Mouse (Mus musculus) neural tube, embryonic 11.5 days (tissue): ENCODE results near the gene Frmd4b. TPM values are rescaled to one million over a fixed set of nuclear protein-coding genes. Genes with fewer than 3 reads are reported as not detected.
"Not testable (repeated sequence)": the region's sequence is repeated elsewhere in the genome, so short reads cannot be mapped to it uniquely, and the experiment has no call there.

ENCODE experiments used
- ATAC-seq: fragments of 200-750 bp; cut with Nextera tagmentation; 2 replicates; pipeline ENCODE4 v1.8.0; 2017; ENCODE audit warnings: moderate number of reproducible peaks, mild to moderate bottlenecking, moderate TSS enrichment, moderate library complexity; ENCODE audit not compliant: insufficient read depth, low FRiP score, low TSS enrichment
- DNase-seq: peaks from one replicate; pipeline ENCODE4 v3.0.0-alpha.2; 2015; ENCODE audit warnings: low spot score
- H3K27ac ChIP-seq: fragments of 300-500 bp; sonication (generic); 2 replicates; pipeline ENCODE4 v1.5.1; 2014; ENCODE audit warnings: low read depth, mild to moderate bottlenecking, low read length
- H3K27me3 ChIP-seq: fragments of 300-500 bp; sonication (generic); 2 replicates; pipeline ENCODE4 v1.6.1; 2014; ENCODE audit warnings: mild to moderate bottlenecking, low read length, mixed read lengths; ENCODE audit not compliant: control insufficient read depth, insufficient read depth
- H3K36me3 ChIP-seq: fragments of 300-500 bp; sonication (generic); 2 replicates; pipeline ENCODE4 v1.6.1; 2014; ENCODE audit warnings: mild to moderate bottlenecking, low read length, moderate library complexity, mixed read lengths; ENCODE audit not compliant: control insufficient read depth, insufficient read depth
- H3K4me1 ChIP-seq: fragments of 300-500 bp; sonication (generic); 2 replicates; pipeline ENCODE4 v1.6.1; 2014; ENCODE audit warnings: low read length, mixed read lengths; ENCODE audit not compliant: control insufficient read depth, insufficient read depth
- H3K4me2 ChIP-seq: fragments of 300-500 bp; sonication (generic); 2 replicates; pipeline ENCODE4 v1.6.1; 2014; ENCODE audit warnings: low read depth, mild to moderate bottlenecking, moderate library complexity
- H3K4me3 ChIP-seq: fragments of 300-500 bp; sonication (generic); 2 replicates; pipeline ENCODE4 v1.5.1; 2014; ENCODE audit warnings: low read depth, low read length
- H3K9ac ChIP-seq: fragments of 300-500 bp; sonication (generic); 2 replicates; pipeline ENCODE4 v1.6.1; 2014; ENCODE audit warnings: mild to moderate bottlenecking, low read length
- H3K9me3 ChIP-seq: fragments of 300-500 bp; sonication (generic); 2 replicates; pipeline ENCODE4 v1.6.1; 2016; ENCODE audit warnings: low read length; ENCODE audit not compliant: control insufficient read depth
- WGBS: fragments of 180-500 bp; shearing (Covaris S2); extraction: QIAGEN DNeasy Blood & Tissue Kit; methylation state at CpG from one replicate; pipeline ENCODE4 v1.1.7; 2014; 5-methylcytosine and 5-hydroxymethylcytosine counted together
- polyA plus RNA-seq: library from polyadenylated mRNA; unstranded; fragments of >200 nt; fragmentation: Nextera tagmentation; extraction: Ambion mirVana; gene quantifications from 2 replicates; pipeline ENCODE4 v1.2.1, GENCODE M21; 2014

Gene Frmd4b
- polyA plus RNA-seq, 1 experiment from 2014 or later: 50.5 TPM

DNA sequence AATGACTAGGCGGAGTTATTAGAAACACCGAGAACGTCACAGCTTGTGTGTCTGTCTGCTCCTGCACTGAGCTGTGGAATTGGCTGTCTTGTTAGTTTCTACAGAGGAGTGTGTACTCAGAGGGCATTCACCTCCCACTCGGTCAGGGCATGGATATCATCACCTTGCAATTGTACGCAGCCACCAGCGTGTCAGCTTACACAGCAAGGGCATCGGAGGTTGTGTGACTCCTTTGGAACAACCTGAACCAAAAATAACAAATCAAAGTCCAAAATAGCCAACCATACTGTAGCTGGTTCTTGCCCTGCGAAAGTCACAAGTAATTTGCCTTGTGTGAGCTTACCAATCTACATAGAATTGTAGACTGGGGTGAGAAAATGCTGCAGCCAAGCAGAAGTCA, 352.1 kb downstream of the Frmd4b start:
- H3K9ac ChIP-seq: no peak overlapping the region
- DNase-seq: no peak
- no peaks in the 10 kb centered on the region for H3K27me3 ChIP-seq
- no peak overlapping the region for H3K4me2 ChIP-seq
- H3K27ac ChIP-seq: no peak overlapping the region
- H3K4me1 ChIP-seq: no peaks in the 10 kb centered on the region
- H3K4me3 ChIP-seq: no peak overlapping the region
- ATAC-seq: no peak
- 91% methylated on average over 8 of the region's 8 CpGs for WGBS
- H3K9me3 ChIP-seq: no peaks in the 10 kb centered on the region
- no peaks in the 10 kb centered on the region for H3K36me3 ChIP-seq

DNA sequence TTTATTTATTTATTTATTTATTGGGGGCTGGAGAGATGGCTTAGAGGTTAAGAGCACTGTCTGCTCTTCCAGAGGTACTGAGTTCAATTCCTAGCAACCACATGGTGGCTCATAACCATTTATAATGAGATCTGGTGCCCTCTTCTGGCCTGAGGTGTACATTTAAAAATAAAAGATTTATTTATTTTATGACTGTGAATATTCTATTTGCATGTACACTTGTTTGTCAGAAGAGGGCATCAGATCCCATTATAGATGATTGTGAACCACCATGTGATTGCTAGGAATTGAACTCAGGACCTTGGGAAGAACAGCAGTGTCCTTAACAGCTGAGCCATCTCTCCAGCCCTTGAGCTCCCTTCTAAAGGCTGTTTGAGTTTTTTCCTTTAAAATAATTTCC, 353.6 kb downstream of the Frmd4b start:
- H3K27ac ChIP-seq, ATAC-seq, H3K4me2 ChIP-seq, H3K4me1 ChIP-seq, H3K36me3 ChIP-seq, H3K9me3 ChIP-seq, H3K27me3 ChIP-seq, H3K4me3 ChIP-seq, H3K9ac ChIP-seq, DNase-seq: not testable (repeated sequence)

DNA sequence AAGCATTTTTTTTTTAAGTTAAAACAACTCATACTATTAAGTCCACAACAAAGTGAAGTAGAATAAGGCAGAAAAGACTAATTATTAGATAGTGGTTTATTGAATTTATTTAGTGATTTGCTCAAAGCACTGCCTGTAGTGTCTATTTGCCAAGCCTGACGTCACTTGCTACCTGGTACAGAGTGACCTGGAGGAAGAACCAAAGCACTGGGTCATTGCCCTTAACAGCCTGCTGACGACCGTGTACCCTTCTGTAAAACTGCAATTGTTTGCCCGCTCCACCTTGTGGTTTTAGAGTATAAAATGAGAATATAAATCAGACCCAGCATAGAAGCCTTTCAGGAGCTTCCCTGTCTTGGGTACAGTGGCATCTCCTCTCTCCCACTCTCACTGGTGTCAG, 355.1 kb downstream of the Frmd4b start:
- 69% methylated on average over 4 of the region's 4 CpGs for WGBS
- no peak overlapping the region for H3K27ac ChIP-seq
- no peak for ATAC-seq

DNA sequence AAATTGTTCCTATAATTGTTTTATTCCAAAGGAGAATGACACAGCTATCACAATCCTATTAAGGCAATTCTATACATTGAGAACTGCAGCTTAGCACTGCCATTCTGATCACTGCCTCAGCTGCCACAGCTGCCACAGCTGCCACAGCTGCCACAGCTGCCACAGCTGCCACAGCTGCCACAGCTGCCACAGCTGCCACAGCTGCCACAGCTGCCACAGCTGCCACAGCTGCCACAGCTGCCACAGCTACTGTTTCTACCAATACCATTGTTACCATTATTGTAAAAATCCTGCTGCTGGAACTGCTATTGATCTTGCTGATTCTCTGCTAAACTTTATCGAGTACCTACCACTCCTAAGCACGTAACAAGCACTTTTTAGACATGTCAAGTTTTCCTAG, 357.4 kb downstream of the Frmd4b start:
- 85% methylated on average over 2 of the region's 2 CpGs for WGBS

More for the DNA sequence above, 355.1 kb downstream of the Frmd4b start:
- no peak overlapping the region for H3K4me2 ChIP-seq
- no peaks in the 10 kb centered on the region for H3K9me3 ChIP-seq
- H3K4me3 ChIP-seq: no peak overlapping the region
- no peaks in the 10 kb centered on the region for H3K27me3 ChIP-seq
- no peaks in the 10 kb centered on the region for H3K36me3 ChIP-seq
- no peak overlapping the region for H3K9ac ChIP-seq
- DNase-seq: no peak
- H3K4me1 ChIP-seq: no peaks in the 10 kb centered on the region

DNA sequence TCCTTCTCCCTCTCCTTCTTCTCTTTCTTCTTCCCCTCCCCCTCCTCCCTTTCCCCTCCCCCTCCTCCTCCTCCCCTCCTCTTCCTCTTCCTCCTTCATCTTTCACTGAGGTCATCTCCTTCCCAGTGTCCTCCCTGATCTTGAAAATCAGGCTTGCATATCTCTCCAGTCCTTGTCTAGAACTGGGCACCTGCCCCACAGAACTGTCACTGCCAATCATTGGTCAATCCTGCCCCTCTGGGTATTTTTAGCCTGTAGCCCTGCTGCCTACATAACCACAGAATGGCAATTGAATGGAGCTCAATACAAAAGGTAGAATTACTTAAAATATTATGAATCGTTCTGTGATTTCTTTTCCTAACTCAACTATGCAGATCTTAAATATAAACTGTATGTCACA, 358.9 kb downstream of the Frmd4b start:
- WGBS: 92% methylated on average over 1 of the region's 1 CpGs
- no peak overlapping the region for H3K27ac ChIP-seq
- H3K4me1 ChIP-seq: no peaks in the 10 kb centered on the region
- no peaks in the 10 kb centered on the region for H3K27me3 ChIP-seq
- H3K36me3 ChIP-seq: no peaks in the 10 kb centered on the region
- no peak overlapping the region for H3K4me3 ChIP-seq
- H3K9me3 ChIP-seq: no peaks in the 10 kb centered on the region
- no peak overlapping the region for H3K4me2 ChIP-seq
- ATAC-seq: no peak
- no peak overlapping the region for H3K9ac ChIP-seq
- no peak for DNase-seq

More for the DNA sequence above, 357.4 kb downstream of the Frmd4b start:
- H3K9ac ChIP-seq, H3K4me3 ChIP-seq, DNase-seq, ATAC-seq, H3K27ac ChIP-seq, H3K36me3 ChIP-seq, H3K4me2 ChIP-seq, H3K9me3 ChIP-seq, H3K4me1 ChIP-seq, H3K27me3 ChIP-seq: not testable (repeated sequence)

DNA sequence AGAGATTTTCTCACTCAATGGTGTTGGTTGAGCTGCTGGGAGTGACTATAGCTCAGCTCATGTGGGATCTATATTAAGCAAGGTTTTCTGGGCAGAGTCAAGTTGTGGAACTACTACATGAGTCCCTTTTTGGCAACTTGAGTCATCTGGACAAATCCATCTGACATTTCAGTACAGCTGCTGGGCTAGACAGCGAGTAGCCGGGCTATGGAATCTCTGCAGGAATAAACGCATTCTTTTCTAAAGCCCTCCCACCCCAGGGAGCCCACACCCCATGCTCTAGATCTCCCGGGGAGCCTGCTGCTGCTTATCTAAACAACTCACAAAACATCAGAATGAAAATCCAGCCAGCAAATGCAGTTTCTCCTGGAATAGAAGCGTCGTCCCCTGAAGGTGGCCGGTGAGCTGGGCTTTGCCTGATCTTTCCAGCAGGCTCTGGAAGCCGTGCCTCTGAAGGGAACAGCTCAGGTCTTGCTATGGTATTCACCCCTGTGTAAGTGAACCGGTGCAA, 364.6 kb downstream of the Frmd4b start, which contains the start of gene Lmod3:
Lmod3 (minus strand) TSS at position 49 of the 511 bp plus-strand sequence.
- Histone ChIP-seq H3K36me3 (no peaks in the 10 kb centered on the region), H3K4me1 (no peaks in the 10 kb centered on the region), H3K9ac (no peak within 1 kb of the TSS), H3K27me3 (no peaks in the 10 kb centered on the region), H3K4me2 (no peak within 1 kb of the TSS), H3K9me3 (no peaks in the 10 kb centered on the region), H3K4me3 (no peak within 1 kb of the TSS), H3K27ac (no peak within 1 kb of the TSS)
- DNase-seq: no peak
- WGBS: 45% methylated on average over 9 of the region's 9 CpGs
- no peak for ATAC-seq

DNA sequence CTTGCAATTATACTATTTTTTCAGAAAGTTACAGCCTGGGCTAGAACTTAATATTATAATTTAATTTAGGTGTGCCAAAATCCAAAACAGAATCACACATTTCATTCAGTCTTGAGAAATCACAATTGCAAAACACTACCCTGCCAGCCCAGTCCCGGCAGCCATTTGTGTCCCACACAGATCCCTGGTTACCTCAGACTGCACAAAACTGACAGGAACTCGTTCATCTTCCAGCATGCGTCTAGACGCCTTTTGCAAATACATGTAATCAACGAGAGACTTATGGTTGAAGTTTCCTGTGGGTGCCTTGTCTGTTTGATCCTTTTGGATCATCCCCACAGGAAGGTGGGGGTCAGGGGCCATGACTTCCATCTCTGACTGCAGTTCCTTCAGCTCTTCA, 365.3 kb downstream of the Frmd4b start:
- H3K9ac ChIP-seq: no peak overlapping the region
- H3K4me1 ChIP-seq: no peaks in the 10 kb centered on the region
- ATAC-seq (no peak), DNase-seq (no peak)
- H3K9me3 ChIP-seq: no peaks in the 10 kb centered on the region
- H3K27me3 ChIP-seq: no peaks in the 10 kb centered on the region
- H3K36me3 ChIP-seq: no peaks in the 10 kb centered on the region
- 70% methylated on average over 5 of the region's 5 CpGs for WGBS
- H3K4me3 ChIP-seq: no peak overlapping the region
- H3K27ac ChIP-seq: no peak overlapping the region
- no peak overlapping the region for H3K4me2 ChIP-seq

DNA sequence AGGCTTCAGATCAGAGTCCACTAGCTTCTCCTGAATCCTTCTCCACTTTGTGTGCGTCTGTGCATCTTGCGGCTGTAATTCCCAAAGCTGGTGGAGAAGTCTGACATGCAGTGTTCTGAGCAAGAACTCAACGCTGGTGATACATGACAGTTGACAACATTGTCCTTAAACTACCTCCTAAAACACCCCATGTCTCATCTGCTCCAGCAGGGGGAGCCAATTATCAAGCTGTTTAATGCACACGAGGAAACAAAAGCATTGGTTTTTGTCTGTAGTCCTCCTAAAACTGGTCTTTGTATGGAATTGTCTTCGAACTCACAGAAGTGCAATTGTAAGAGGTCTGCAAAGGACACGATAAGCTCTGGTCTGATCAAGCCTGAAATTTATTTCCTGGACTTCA, 366.4 kb downstream of the Frmd4b start:
- Histone ChIP-seq H3K4me1 (no peaks in the 10 kb centered on the region), H3K36me3 (no peaks in the 10 kb centered on the region), H3K4me3 (no peak overlapping the region), H3K27ac (no peak overlapping the region), H3K4me2 (no peak overlapping the region), H3K27me3 (no peaks in the 10 kb centered on the region), H3K9ac (no peak overlapping the region), H3K9me3 (no peaks in the 10 kb centered on the region)
- no peak for ATAC-seq
- WGBS: 54% methylated on average over 6 of the region's 6 CpGs
- peak; percentile 44 for DNase-seq

DNA sequence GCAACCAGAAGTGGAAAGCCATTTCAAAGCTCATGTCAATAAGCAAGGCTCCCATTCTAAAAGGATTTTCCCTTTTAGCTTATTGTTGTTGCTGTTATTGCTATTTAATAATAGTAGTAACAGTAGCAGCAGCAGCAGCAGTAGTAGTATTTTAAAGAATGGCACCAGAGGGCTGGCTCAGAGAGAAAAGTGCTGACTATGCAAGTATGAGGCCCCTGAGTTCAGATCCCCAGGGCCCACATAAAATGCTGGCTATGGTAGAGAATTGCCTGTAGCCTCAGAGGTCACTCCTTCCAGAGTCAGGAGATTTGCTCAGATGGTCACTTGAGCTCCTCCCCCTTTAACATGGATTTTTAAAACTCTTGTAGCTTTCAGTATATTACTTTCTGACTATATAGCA, 372.1 kb downstream of the Frmd4b start:
- Histone ChIP-seq H3K27ac (no peak overlapping the region), H3K9me3 (no peaks in the 10 kb centered on the region), H3K4me1 (no peaks in the 10 kb centered on the region), H3K36me3 (no peaks in the 10 kb centered on the region), H3K4me2 (no peak overlapping the region), H3K4me3 (no peak overlapping the region), H3K27me3 (no peaks in the 10 kb centered on the region), H3K9ac (no peak overlapping the region)
- ATAC-seq (no peak), DNase-seq (no peak)
